Comparison of ENCODE assay signal across 12 mouse cellular contexts in the genomic region with DNA sequence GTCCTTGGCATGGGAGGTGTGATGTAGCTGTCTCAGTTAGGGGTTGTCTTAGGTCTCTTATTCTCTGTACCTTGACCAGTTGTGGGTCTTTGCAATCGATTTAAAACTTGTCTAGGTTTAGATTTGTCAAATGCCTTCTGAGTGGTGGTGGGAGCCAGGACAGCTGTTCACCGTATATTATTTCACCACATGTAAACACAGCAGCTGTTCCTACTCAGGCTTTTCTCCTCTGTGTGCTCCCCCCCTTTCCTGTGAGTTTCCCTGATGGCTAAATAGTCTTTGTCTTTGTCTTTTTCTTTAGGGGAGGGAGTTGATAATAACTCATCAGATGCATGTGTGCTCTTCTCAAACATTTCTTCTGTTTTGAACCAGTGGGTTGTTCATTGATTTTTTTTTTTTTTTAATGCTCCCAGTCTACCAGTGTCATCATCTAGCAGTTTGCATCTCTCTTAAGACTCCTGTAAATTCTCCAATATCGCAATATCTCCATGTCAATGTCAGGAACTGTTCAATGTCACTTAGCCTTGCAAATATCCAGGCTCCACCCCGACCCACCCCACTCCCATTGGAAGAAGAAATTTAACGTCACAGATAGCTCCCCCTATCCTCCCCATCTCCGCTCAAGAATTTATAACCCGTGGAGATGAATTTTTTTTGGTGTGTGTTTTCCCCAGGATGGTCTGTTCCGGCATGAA. TPM values are rescaled to one million over a fixed set of nuclear protein-coding genes. Genes with fewer than 3 reads are reported as not detected.
DNase-seq lines count a peak whose midpoint lies in the region; ATAC-seq and TF ChIP-seq lines count a peak whose summit lies in the region.
"Had no signal": no experiment of that assay in that cellular context is flagged by ENCODE, and none has a peak within 500 bp of the region (broad histone marks: within the 10 kb centered on the region; RNA-seq: fewer than 3 reads in every experiment).

No protein-coding gene starts in this region.

- no peak for DNase-seq in left cerebral cortex, adult 2 months (ENCODE audit: extremely low spot score in 1 of 2, low spot score in 2 of 2)
- DNase-seq in left cerebral cortex, adult 8-10 months (ENCODE audit: low spot score in 2 of 2) = no peak
- DNase-seq in hindbrain, embryonic 14.5 days (ENCODE audit: low spot score) = no peak
- no peak for DNase-seq in thymus, postnatal 14 days
- DNase-seq in heart, adult 18-20 months = no peak
- DNase-seq: cerebellum, adult 9-11 months; gastrocnemius, adult 2 months; kidney, postnatal 25 days had no signal

- no peaks in the 10 kb centered on the region for H3K4me1 ChIP-seq in embryonic facial prominence, embryonic 12.5 days
- no peaks in the 10 kb centered on the region for H3K4me1 ChIP-seq in hindbrain, embryonic 14.5 days (replicated peaks; ENCODE audit: control insufficient read depth, insufficient read depth, low read length)
- H3K4me1 ChIP-seq in neural tube, embryonic 14.5 days (ENCODE audit: control insufficient read depth, insufficient read depth, low read length) = 0 out of 2 replicates have a peak, but pooled peaks cover 2% of the 10 kb centered on the region

- no peaks in the 10 kb centered on the region for H3K27me3 ChIP-seq in embryonic facial prominence, embryonic 12.5 days
- H3K27me3 ChIP-seq in hindbrain, embryonic 14.5 days (ENCODE audit: control insufficient read depth, insufficient read depth, low read length) = no peaks in the 10 kb centered on the region
- no peaks in the 10 kb centered on the region for H3K27me3 ChIP-seq in neural tube, embryonic 14.5 days (ENCODE audit: control insufficient read depth, insufficient read depth, low read length)

- 63% methylated on average over 8 of the region's 8 CpGs for WGBS in embryonic facial prominence, embryonic 12.5 days
- 63% methylated on average over 8 of the region's 8 CpGs for WGBS in hindbrain, embryonic 14.5 days
- WGBS in neural tube, embryonic 14.5 days = 59% methylated on average over 8 of the region's 8 CpGs

- no peak overlapping the region for H3K9ac ChIP-seq in embryonic facial prominence, embryonic 12.5 days
- H3K9ac ChIP-seq in hindbrain, embryonic 14.5 days = no peak overlapping the region
- no peak overlapping the region for H3K9ac ChIP-seq in neural tube, embryonic 14.5 days (replicated peaks; ENCODE audit: low read depth, low read length)

- 0 out of 2 replicates have a peak overlapping the region, but pooled peaks have one; percentile 19 for H3K4me2 ChIP-seq in embryonic facial prominence, embryonic 12.5 days (replicated peaks)
- peak overlapping the region; percentile 24 for H3K4me2 ChIP-seq in hindbrain, embryonic 14.5 days (replicated peaks)
- peak overlapping the region; percentile 4; the same call in 1 of the 2 replicates for H3K4me2 ChIP-seq in neural tube, embryonic 14.5 days (ENCODE audit: low read depth, low read length)

- peak overlapping the region; percentile 29; the same call in 1 of the 2 replicates for H3K4me3 ChIP-seq in left cerebral cortex, adult 2 months
- H3K4me3 ChIP-seq in embryonic facial prominence, embryonic 12.5 days = no peak overlapping the region
- H3K4me3 ChIP-seq in hindbrain, embryonic 14.5 days (replicated peaks; ENCODE audit: low read length) = no peak overlapping the region
- H3K4me3 ChIP-seq in neural tube, embryonic 14.5 days (ENCODE audit: low read depth, low read length) = no peak overlapping the region
- H3K4me3 ChIP-seq: gastrocnemius, adult 2 months had no signal

- H3K36me3 ChIP-seq in embryonic facial prominence, embryonic 12.5 days = no peaks in the 10 kb centered on the region
- no peaks in the 10 kb centered on the region for H3K36me3 ChIP-seq in hindbrain, embryonic 14.5 days (replicated peaks; ENCODE audit: control insufficient read depth, insufficient read depth)
- no peaks in the 10 kb centered on the region for H3K36me3 ChIP-seq in neural tube, embryonic 14.5 days (ENCODE audit: control insufficient read depth, insufficient read depth, low read length)

- intact Hi-C loops in left cerebral cortex, adult 2 months (cut with DNase I) = no loop called here

- no peaks in the 10 kb centered on the region for H3K9me3 ChIP-seq in embryonic facial prominence, embryonic 12.5 days
- no peaks in the 10 kb centered on the region for H3K9me3 ChIP-seq in hindbrain, embryonic 14.5 days (ENCODE audit: control insufficient read depth, low read length)
- no peaks in the 10 kb centered on the region for H3K9me3 ChIP-seq in neural tube, embryonic 14.5 days (ENCODE audit: control insufficient read depth, low read length)

- ATAC-seq in embryonic facial prominence, embryonic 12.5 days (ENCODE audit: insufficient number of reproducible peaks, insufficient read depth, low FRiP score, low TSS enrichment) = peak; percentile 60; the same call in 1 of the 2 replicates
- ATAC-seq in hindbrain, embryonic 14.5 days (ENCODE audit: low FRiP score) = no peak; the same call in 1 of the 2 replicates
- no peak for ATAC-seq in neural tube, embryonic 14.5 days (ENCODE audit: low read depth)

- no peak for TF ChIP-seq CTCF in left cerebral cortex, adult 2 months (IDR thresholded peaks at IDR 0.05)

- H3K27ac ChIP-seq in left cerebral cortex, adult 2 months = no peak overlapping the region; the same call in 1 of the 2 replicates
- H3K27ac ChIP-seq in embryonic facial prominence, embryonic 12.5 days = no peak overlapping the region
- H3K27ac ChIP-seq in hindbrain, embryonic 14.5 days = peak overlapping the region; percentile 1; the same call in 1 of the 2 replicates
- H3K27ac ChIP-seq in neural tube, embryonic 14.5 days (ENCODE audit: low read depth, low read length) = no peak overlapping the region
- H3K27ac ChIP-seq: gastrocnemius, adult 2 months had no signal

RNA-seq across cellular contexts. Expression of a gene that starts 18.7 kb away (rescaled TPM):
- 10 to 100 TPM; 20.3 to 22.5 TPM for total RNA-seq in left cerebral cortex, adult 2 months (2021)
- total RNA-seq in left cerebral cortex, adult 8-10 months (2022) = 10 to 100 TPM; 19.7 to 23.0 (median 21.7) TPM
- polyA plus RNA-seq in embryonic facial prominence, embryonic 12.5 days (2016; fragmentation: Nextera tagmentation; extraction: Ambion mirVana) = 1.3 TPM in 2 replicates
- polyA plus RNA-seq in hindbrain, embryonic 14.5 days (2014; fragmentation: Nextera tagmentation; extraction: Ambion mirVana) = 17.3 and 19.5 TPM in 2 replicates
- polyA plus RNA-seq in neural tube, embryonic 14.5 days (2014; fragmentation: Nextera tagmentation; extraction: Ambion mirVana) = 19.4 and 21.9 TPM in 2 replicates
- not detected for total RNA-seq in heart, adult 18-20 months (2021)
- polyA plus RNA-seq: liver, embryonic 16.5 days; spleen, adult 2 months had no signal

Comparison
In these comparisons a context has a peak if more than half of its experiments do, and no peak if none do; other contexts are left out.
1. RNA of a gene that starts 18.7 kb away (total RNA-seq): 19.7 to 23.0 TPM in left cerebral cortex, adult 8-10 months and 20.3 to 22.5 TPM in left cerebral cortex, adult 2 months; not detected in heart, adult 18-20 months; every median in the first group is over 10 times any median in the second.
2. Peak in every context shown above with its lines, with median percentiles within 50 percentile points of each other: H3K4me2 ChIP-seq.